Mouse (Mus musculus) kidney, embryonic 15.5 days (tissue): Measurements from ENCODE around the gene Slc9a9. TPM values are rescaled to one million over a fixed set of nuclear protein-coding genes. Genes with fewer than 3 reads are reported as not detected.

ENCODE experiments used
- ATAC-seq: fragments of 200-750 bp; cut with Nextera tagmentation; replicated peaks from 2 replicates; pipeline ENCODE4 v1.8.0; 2017; ENCODE audit warnings: moderate TSS enrichment; ENCODE audit not compliant: low FRiP score
- H3K27ac ChIP-seq: fragments of 300-500 bp; sonication (generic); 2 replicates; pipeline ENCODE4 v1.5.1; 2015; ENCODE audit warnings: mild to moderate bottlenecking, inconsistent platforms
- H3K27me3 ChIP-seq: fragments of 300-500 bp; sonication (generic); 2 replicates; pipeline ENCODE4 v1.6.1; 2015; ENCODE audit warnings: inconsistent platforms
- H3K36me3 ChIP-seq: fragments of 300-500 bp; sonication (generic); 2 replicates; pipeline ENCODE4 v1.6.1; 2015; ENCODE audit warnings: inconsistent platforms
- H3K4me1 ChIP-seq: fragments of 300-500 bp; sonication (generic); 2 replicates; pipeline ENCODE4 v1.6.1; 2015; ENCODE audit warnings: inconsistent platforms
- H3K4me2 ChIP-seq: fragments of 300-500 bp; sonication (generic); 2 replicates; pipeline ENCODE4 v1.6.1; 2015; ENCODE audit warnings: moderate library complexity, mild to moderate bottlenecking, inconsistent platforms
- H3K4me3 ChIP-seq: fragments of 300-500 bp; sonication (generic); replicated peaks from 2 replicates; pipeline ENCODE4 v1.5.1; 2015; ENCODE audit warnings: mild to moderate bottlenecking, inconsistent platforms
- H3K9ac ChIP-seq: fragments of 300-500 bp; sonication (generic); 2 replicates; pipeline ENCODE4 v1.6.1; 2015; ENCODE audit warnings: mild to moderate bottlenecking, inconsistent platforms
- H3K9me3 ChIP-seq: fragments of 300-500 bp; sonication (generic); replicated peaks from 2 replicates; pipeline ENCODE4 v1.6.1; 2016; ENCODE audit warnings: inconsistent platforms
- WGBS: fragments of 180-500 bp; shearing (Covaris S2); methylation state at CpG from one replicate; pipeline ENCODE4 v1.1.7; 2015; ENCODE audit warnings: mixed read lengths; 5-methylcytosine and 5-hydroxymethylcytosine counted together
- polyA plus RNA-seq: library from polyadenylated mRNA; unstranded; fragments of >200 nt; fragmentation: Nextera tagmentation; extraction: Ambion mirVana; gene quantifications from 2 replicates; pipeline ENCODE4 v1.2.1, GENCODE M21; 2015

Slc9a9 gene
- polyA plus RNA-seq, 1 experiment from 2014 or later = 4.0 TPM

- no peak overlapping the region for H3K4me2 ChIP-seq
- no peak overlapping the region for H3K9ac ChIP-seq
- H3K9me3 ChIP-seq = no peaks in the 10 kb centered on the region
- peaks cover 14% of the 10 kb centered on the region for H3K4me1 ChIP-seq
- no peak overlapping the region for H3K4me3 ChIP-seq
- H3K36me3 ChIP-seq = no peaks in the 10 kb centered on the region
- H3K27me3 ChIP-seq = no peaks in the 10 kb centered on the region
- no peak overlapping the region for H3K27ac ChIP-seq
- 93% methylated on average over 1 of the region's 1 CpGs for WGBS
- no peak for ATAC-seq
These were observed 17.6 kb downstream of the Slc9a9 start for GRCm38 (mm10) chr9:94687203-94687859.

GRCm38 (mm10) chr9:94691311-94692087 lies 21.8 kb downstream of the Slc9a9 start:
- no peaks in the 10 kb centered on the region for H3K27me3 ChIP-seq
- no peaks in the 10 kb centered on the region for H3K9me3 ChIP-seq
- H3K4me2 ChIP-seq = peak overlapping the region; percentile 22
- 25% methylated on average over 10 of the region's 10 CpGs for WGBS
- no peak overlapping the region for H3K9ac ChIP-seq
- no peaks in the 10 kb centered on the region for H3K36me3 ChIP-seq
- ATAC-seq = peak; percentile 64
- H3K27ac ChIP-seq = peak overlapping the region; percentile 76
- no peak overlapping the region for H3K4me3 ChIP-seq
- H3K4me1 ChIP-seq = peaks cover 18% of the 10 kb centered on the region

GRCm38 (mm10) chr9:94692122-94692521 lies 22.4 kb downstream of the Slc9a9 start:
- H3K27me3 ChIP-seq = no peaks in the 10 kb centered on the region
- 0 out of 2 replicates have a peak, but pooled peaks have one; percentile 33 for ATAC-seq
- 9% methylated on average over 7 of the region's 7 CpGs for WGBS
- no peak overlapping the region for H3K9ac ChIP-seq
- no peaks in the 10 kb centered on the region for H3K9me3 ChIP-seq
- H3K4me2 ChIP-seq = peak overlapping the region; percentile 22
- H3K36me3 ChIP-seq = no peaks in the 10 kb centered on the region
- no peak overlapping the region for H3K4me3 ChIP-seq
- H3K27ac ChIP-seq = peak overlapping the region; percentile 76
- H3K4me1 ChIP-seq = peaks cover 18% of the 10 kb centered on the region

GRCm38 (mm10) chr9:94694243-94694642 lies 24.5 kb downstream of the Slc9a9 start:
- no peaks in the 10 kb centered on the region for H3K9me3 ChIP-seq
- H3K9ac ChIP-seq = no peak overlapping the region
- WGBS = 86% methylated on average over 4 of the region's 4 CpGs
- no peaks in the 10 kb centered on the region for H3K36me3 ChIP-seq
- H3K4me2 ChIP-seq = no peak overlapping the region
- peaks cover 18% of the 10 kb centered on the region for H3K4me1 ChIP-seq
- no peaks in the 10 kb centered on the region for H3K27me3 ChIP-seq
- H3K27ac ChIP-seq = no peak overlapping the region
- no peak for ATAC-seq
- H3K4me3 ChIP-seq = no peak overlapping the region

- no peaks in the 10 kb centered on the region for H3K27me3 ChIP-seq
- no peak overlapping the region for H3K4me2 ChIP-seq
- H3K36me3 ChIP-seq = no peaks in the 10 kb centered on the region
- 75% methylated on average over 3 of the region's 3 CpGs for WGBS
- H3K4me3 ChIP-seq = no peak overlapping the region
- H3K9ac ChIP-seq = no peak overlapping the region
- H3K9me3 ChIP-seq = no peaks in the 10 kb centered on the region
- no peak overlapping the region for H3K27ac ChIP-seq
- H3K4me1 ChIP-seq = peaks cover 18% of the 10 kb centered on the region
- ATAC-seq = no peak
These were observed 25.3 kb downstream of the Slc9a9 start for GRCm38 (mm10) chr9:94694983-94695382.

GRCm38 (mm10) chr9:94696539-94697079 lies 26.9 kb downstream of the Slc9a9 start:
- H3K27me3 ChIP-seq = no peaks in the 10 kb centered on the region
- ATAC-seq = peak; percentile 50
- no peak overlapping the region for H3K9ac ChIP-seq
- H3K4me3 ChIP-seq = no peak overlapping the region
- H3K9me3 ChIP-seq = no peaks in the 10 kb centered on the region
- peaks cover 11% of the 10 kb centered on the region for H3K4me1 ChIP-seq
- H3K27ac ChIP-seq = no peak overlapping the region
- no peaks in the 10 kb centered on the region for H3K36me3 ChIP-seq
- WGBS = 69% methylated on average over 9 of the region's 9 CpGs
- no peak overlapping the region for H3K4me2 ChIP-seq

GRCm38 (mm10) chr9:94698175-94698574 lies 28.5 kb downstream of the Slc9a9 start:
- no peaks in the 10 kb centered on the region for H3K9me3 ChIP-seq
- WGBS = 80% methylated on average over 2 of the region's 2 CpGs
- no peaks in the 10 kb centered on the region for H3K4me1 ChIP-seq
- no peak overlapping the region for H3K27ac ChIP-seq
- no peak overlapping the region for H3K4me3 ChIP-seq
- no peaks in the 10 kb centered on the region for H3K36me3 ChIP-seq
- H3K27me3 ChIP-seq = no peaks in the 10 kb centered on the region
- no peak overlapping the region for H3K9ac ChIP-seq
- no peak overlapping the region for H3K4me2 ChIP-seq
- ATAC-seq = no peak

GRCm38 (mm10) chr9:94700549-94700948 lies 30.8 kb downstream of the Slc9a9 start:
- 17% methylated on average over 1 of the region's 1 CpGs for WGBS
- Histone ChIP-seq H3K36me3 (no peaks in the 10 kb centered on the region), H3K9me3 (no peaks in the 10 kb centered on the region), H3K4me1 (no peaks in the 10 kb centered on the region), H3K9ac (no peak overlapping the region), H3K27ac (no peak overlapping the region), H3K4me3 (no peak overlapping the region), H3K27me3 (no peaks in the 10 kb centered on the region), H3K4me2 (no peak overlapping the region)
- ATAC-seq = peak; percentile 69

GRCm38 (mm10) chr9:94701193-94701869 lies 31.6 kb downstream of the Slc9a9 start:
- Histone ChIP-seq H3K4me3 (no peak overlapping the region), H3K9me3 (no peaks in the 10 kb centered on the region), H3K36me3 (no peaks in the 10 kb centered on the region), H3K4me2 (no peak overlapping the region), H3K9ac (no peak overlapping the region), H3K4me1 (no peaks in the 10 kb centered on the region), H3K27me3 (no peaks in the 10 kb centered on the region), H3K27ac (no peak overlapping the region)
- ATAC-seq = no peak
- 47% methylated on average over 6 of the region's 6 CpGs for WGBS

- Histone ChIP-seq H3K9ac (no peak overlapping the region), H3K27ac (no peak overlapping the region), H3K36me3 (no peaks in the 10 kb centered on the region), H3K27me3 (no peaks in the 10 kb centered on the region), H3K4me1 (no peaks in the 10 kb centered on the region), H3K4me3 (no peak overlapping the region), H3K4me2 (no peak overlapping the region), H3K9me3 (no peaks in the 10 kb centered on the region)
- 39% methylated on average over 10 of the region's 10 CpGs for WGBS
- no peak for ATAC-seq
These were observed 32.4 kb downstream of the Slc9a9 start for GRCm38 (mm10) chr9:94701965-94702634.

- H3K4me3 ChIP-seq = no peak overlapping the region
- no peak overlapping the region for H3K27ac ChIP-seq
- H3K9ac ChIP-seq = no peak overlapping the region
- no peak overlapping the region for H3K4me2 ChIP-seq
- no peaks in the 10 kb centered on the region for H3K27me3 ChIP-seq
- H3K36me3 ChIP-seq = no peaks in the 10 kb centered on the region
- ATAC-seq = no peak
- no peaks in the 10 kb centered on the region for H3K9me3 ChIP-seq
- 75% methylated on average over 9 of the region's 9 CpGs for WGBS
- H3K4me1 ChIP-seq = no peaks in the 10 kb centered on the region
These were observed 35.5 kb downstream of the Slc9a9 start for GRCm38 (mm10) chr9:94704986-94705757.
